ENCODE assay signal across 8 mouse cellular contexts in genomic region chr12:80239445-80239844, GRCm38 (mm10). TPM values are rescaled to one million over a fixed set of nuclear protein-coding genes. Genes with fewer than 3 reads are reported as not detected.
A peak's percentile ranks its signal among the peaks of the same experiment; 100 is the strongest.
DNase-seq lines count a peak whose midpoint lies in the region; ATAC-seq and TF ChIP-seq lines count a peak whose summit lies in the region.

No protein-coding gene starts in this region.

- peak; percentile 69 for ATAC-seq in hindbrain, embryonic 16.5 days
- ATAC-seq in hindbrain, embryonic 12.5 days (ENCODE audit: low FRiP score) = no peak
- ATAC-seq in intestine, postnatal 0 days = 0 out of 2 replicates have a peak, but pooled peaks have one; percentile 28
- no peak for ATAC-seq in erythroblast, adult 5-6 weeks (replicated peaks; ENCODE audit: low FRiP score, poor library complexity, severe bottlenecking)
- ATAC-seq in hindbrain, embryonic 13.5 days (ENCODE audit: low FRiP score) = no peak

- H3K4me1 ChIP-seq in hindbrain, embryonic 16.5 days (ENCODE audit: control insufficient read depth, insufficient read depth, low read depth, low read length) = no peaks in the 10 kb centered on the region; the same call in 1 of the 2 replicates
- H3K4me1 ChIP-seq in hindbrain, embryonic 12.5 days = peaks cover 20% of the 10 kb centered on the region
- peaks cover 11% of the 10 kb centered on the region; the same call in 1 of the 2 replicates for H3K4me1 ChIP-seq in cortical plate, adult 2 months (ENCODE audit: control insufficient read depth, insufficient read depth, low read length)
- peaks cover 13% of the 10 kb centered on the region for H3K4me1 ChIP-seq in intestine, postnatal 0 days (replicated peaks; ENCODE audit: control insufficient read depth, insufficient read depth, low read length)
- H3K4me1 ChIP-seq in olfactory bulb, adult 2 months (ENCODE audit: control insufficient read depth, insufficient read depth, low read length) = peaks cover 28% of the 10 kb centered on the region
- H3K4me1 ChIP-seq in hindbrain, embryonic 13.5 days (replicated peaks) = peaks cover 16% of the 10 kb centered on the region

- no peak overlapping the region for H3K4me3 ChIP-seq in hindbrain, embryonic 16.5 days (ENCODE audit: low read length)
- no peak overlapping the region for H3K4me3 ChIP-seq in hindbrain, embryonic 12.5 days
- H3K4me3 ChIP-seq in cortical plate, adult 2 months (ENCODE audit: insufficient read depth, low read length) = no peak overlapping the region
- H3K4me3 ChIP-seq in intestine, postnatal 0 days (ENCODE audit: low read depth, low read length) = no peak overlapping the region
- H3K4me3 ChIP-seq in olfactory bulb, adult 2 months (ENCODE audit: insufficient read depth, low read depth, low read length) = no peak overlapping the region
- no peak overlapping the region for H3K4me3 ChIP-seq in hindbrain, embryonic 13.5 days

- H3K27me3 ChIP-seq in hindbrain, embryonic 16.5 days (replicated peaks; ENCODE audit: control insufficient read depth, insufficient read depth, low read length) = no peaks in the 10 kb centered on the region
- no peaks in the 10 kb centered on the region for H3K27me3 ChIP-seq in hindbrain, embryonic 12.5 days
- no peaks in the 10 kb centered on the region for H3K27me3 ChIP-seq in intestine, postnatal 0 days (replicated peaks; ENCODE audit: control insufficient read depth, insufficient read depth, low read length)
- no peaks in the 10 kb centered on the region for H3K27me3 ChIP-seq in hindbrain, embryonic 13.5 days

- H3K27ac ChIP-seq in hindbrain, embryonic 16.5 days (ENCODE audit: low read depth, low read length) = no peak overlapping the region
- H3K27ac ChIP-seq in hindbrain, embryonic 12.5 days = no peak overlapping the region
- H3K27ac ChIP-seq in cortical plate, adult 2 months (ENCODE audit: insufficient read depth, low read length) = 0 out of 2 replicates have a peak overlapping the region, but pooled peaks have one; percentile 21
- H3K27ac ChIP-seq in intestine, postnatal 0 days (ENCODE audit: low read depth, low read length) = no peak overlapping the region
- peak overlapping the region; percentile 75 for H3K27ac ChIP-seq in olfactory bulb, adult 2 months (ENCODE audit: insufficient read depth, low read depth, low read length)
- no peak overlapping the region for H3K27ac ChIP-seq in hindbrain, embryonic 13.5 days

- H3K4me2 ChIP-seq in hindbrain, embryonic 16.5 days (ENCODE audit: low read length) = no peak overlapping the region
- no peak overlapping the region for H3K4me2 ChIP-seq in hindbrain, embryonic 12.5 days (replicated peaks)
- H3K4me2 ChIP-seq in intestine, postnatal 0 days (replicated peaks; ENCODE audit: low read depth) = no peak overlapping the region
- no peak overlapping the region for H3K4me2 ChIP-seq in hindbrain, embryonic 13.5 days

- no peak for TF ChIP-seq POLR2A in cortical plate, adult 2 months (IDR thresholded peaks at IDR 0.05; ENCODE audit: extremely low read depth, insufficient read depth, low read length)
- no peak for TF ChIP-seq POLR2A in olfactory bulb, adult 2 months (IDR thresholded peaks at IDR 0.05; ENCODE audit: insufficient read depth, low read depth, low read length)

- WGBS in hindbrain, embryonic 16.5 days = 92% methylated on average over 5 of the region's 5 CpGs
- 92% methylated on average over 5 of the region's 5 CpGs for WGBS in hindbrain, embryonic 12.5 days
- WGBS in intestine, postnatal 0 days = 74% methylated on average over 5 of the region's 5 CpGs
- 52% methylated on average over 5 of the region's 5 CpGs for WGBS in olfactory bulb, adult 2 months
- WGBS in hindbrain, embryonic 13.5 days = 87% methylated on average over 5 of the region's 5 CpGs

- no peak for TF ChIP-seq CTCF in cortical plate, adult 2 months (IDR thresholded peaks at IDR 0.05; ENCODE audit: extremely low read depth, insufficient read depth, low read length)
- TF ChIP-seq CTCF in intestine, postnatal 0 days (IDR thresholded peaks at IDR 0.05; ENCODE audit: low read depth) = no peak
- TF ChIP-seq CTCF in olfactory bulb, adult 2 months (IDR thresholded peaks at IDR 0.05; ENCODE audit: insufficient read depth, low read depth, low read length) = no peak

- H3K9me3 ChIP-seq in hindbrain, embryonic 16.5 days (ENCODE audit: control insufficient read depth, low read length) = no peaks in the 10 kb centered on the region
- H3K9me3 ChIP-seq in hindbrain, embryonic 12.5 days (replicated peaks) = no peaks in the 10 kb centered on the region
- H3K9me3 ChIP-seq in intestine, postnatal 0 days (ENCODE audit: control insufficient read depth) = no peaks in the 10 kb centered on the region
- 0 out of 2 replicates have a peak, but pooled peaks cover under 1% of the 10 kb centered on the region for H3K9me3 ChIP-seq in hindbrain, embryonic 13.5 days

- no peak overlapping the region for H3K9ac ChIP-seq in hindbrain, embryonic 16.5 days (ENCODE audit: low read depth, low read length)
- H3K9ac ChIP-seq in hindbrain, embryonic 12.5 days = no peak overlapping the region
- H3K9ac ChIP-seq in intestine, postnatal 0 days (ENCODE audit: low read depth, low read length) = no peak overlapping the region
- no peak overlapping the region for H3K9ac ChIP-seq in hindbrain, embryonic 13.5 days

- no peak for DNase-seq in gastrocnemius, postnatal 36 days

- intact Hi-C loops in gastrocnemius, postnatal 36 days (cut with DNase I) = no loop called here

- H3K36me3 ChIP-seq in hindbrain, embryonic 16.5 days (ENCODE audit: control insufficient read depth, insufficient read depth, low read length) = no peaks in the 10 kb centered on the region
- no peaks in the 10 kb centered on the region for H3K36me3 ChIP-seq in hindbrain, embryonic 12.5 days
- H3K36me3 ChIP-seq in intestine, postnatal 0 days (ENCODE audit: control insufficient read depth, insufficient read depth) = peaks cover 17% of the 10 kb centered on the region; the same call in 1 of the 2 replicates
- H3K36me3 ChIP-seq in hindbrain, embryonic 13.5 days = no peaks in the 10 kb centered on the region

RNA-seq across cellular contexts. Expression of gene Actn1, which starts 20.7 kb away (rescaled TPM):
- 8.3 and 9.1 TPM in 2 replicates for polyA plus RNA-seq in hindbrain, embryonic 16.5 days (2015; fragmentation: Nextera tagmentation; extraction: Ambion mirVana)
- polyA plus RNA-seq in hindbrain, embryonic 12.5 days (2016; fragmentation: Nextera tagmentation; extraction: Ambion mirVana) = 23.7 and 26.0 TPM in 2 replicates
- polyA plus RNA-seq in cortical plate, adult 2 months (2012; rRNA removed) = 96.3 and 99.3 TPM in 2 replicates
- 28.7 and 29.3 TPM in 2 replicates for polyA plus RNA-seq in intestine, postnatal 0 days (2015; fragmentation: Nextera tagmentation; extraction: Ambion mirVana)
- polyA plus RNA-seq in olfactory bulb, adult 2 months (2012; ENCODE audit: insufficient read depth, insufficient read length, low replicate concordance, missing spikeins) = not detected in 2 replicates
- 13.4 and 17.6 TPM in 2 replicates for total RNA-seq in erythroblast, adult 5-6 weeks (2015; ENCODE audit: low replicate concordance)
- 15.5 and 20.8 TPM in 2 replicates for total RNA-seq in erythroblast, adult 5-6 weeks (2017; ENCODE audit: low replicate concordance)
- total RNA-seq in gastrocnemius, postnatal 36 days (2021) = 1 to 10 TPM; 7.3 to 9.0 TPM
- 7.0 TPM in 2 replicates for polyA plus RNA-seq in hindbrain, embryonic 13.5 days (2015; fragmentation: Nextera tagmentation; extraction: Ambion mirVana)

Comparison
In these comparisons a context has a peak if more than half of its experiments do, and no peak if none do; other contexts are left out.
1. ATAC-seq: peak in hindbrain, embryonic 16.5 days (single experiment) and intestine, postnatal 0 days (single experiment); none in hindbrain, embryonic 12.5 days (single experiment), erythroblast, adult 5-6 weeks (single experiment) and hindbrain, embryonic 13.5 days (single experiment).
2. H3K27ac ChIP-seq: peak in cortical plate, adult 2 months (single experiment) and olfactory bulb, adult 2 months (single experiment); none in hindbrain, embryonic 16.5 days (single experiment), hindbrain, embryonic 12.5 days (single experiment), intestine, postnatal 0 days (single experiment) and hindbrain, embryonic 13.5 days (single experiment).